Mouse (Mus musculus) frontal cortex, postnatal 36 days (tissue): ENCODE measurements around the gene Pfn1.

Source experiments
- DNase-seq, 2 experiments: peaks; one replicate each; pipeline ENCODE4 v3.0.0; 2022; ENCODE audit warnings: low spot score in 2 of 2

Pfn1 gene

DNA sequence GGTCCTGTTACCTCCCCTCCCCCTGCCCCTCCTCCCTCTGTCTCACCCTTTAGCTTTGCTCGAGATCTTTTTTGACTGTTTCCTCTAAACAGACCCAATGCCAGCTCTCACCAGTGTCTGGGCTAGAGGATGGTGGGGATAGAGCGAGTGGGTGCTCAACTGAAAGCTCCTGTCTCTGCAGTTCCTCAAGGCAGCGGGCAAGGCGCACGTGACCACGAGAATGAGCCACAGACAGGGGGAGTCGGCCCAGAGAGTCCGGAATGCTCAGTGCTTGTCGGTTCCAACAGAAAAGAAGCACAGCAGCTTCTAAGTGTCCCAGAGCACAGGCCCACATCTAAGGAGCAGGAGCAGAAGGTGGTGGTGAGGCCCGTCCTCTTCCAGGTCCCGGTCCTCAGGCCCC lies 20.1 kb upstream of the Pfn1 start:
- no peak for DNase-seq

DNA sequence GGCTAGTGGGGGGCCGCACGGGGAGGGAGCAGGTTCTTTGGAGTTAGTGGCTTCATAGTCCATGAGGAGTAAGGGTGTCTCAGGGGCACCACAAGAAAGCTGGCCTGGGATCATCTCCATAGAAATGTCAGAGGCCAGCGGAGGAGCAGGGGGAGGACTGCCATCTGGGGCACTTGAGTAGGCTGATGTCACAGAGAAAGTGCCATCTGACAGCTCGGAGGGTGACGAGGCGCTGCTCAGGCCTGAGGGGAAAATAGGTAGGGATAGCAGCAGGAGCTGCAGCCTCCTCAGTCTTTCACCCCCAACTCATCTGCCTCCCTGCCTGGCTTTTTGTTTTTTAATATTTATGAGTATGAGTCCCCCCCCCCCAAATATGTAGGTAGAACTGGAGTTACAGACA lies 19.6 kb upstream of the Pfn1 start:
- DNase-seq: no peak

GRCm38 (mm10) chr11:70671333-70672047 lies 17.0 kb upstream of the Pfn1 start:
- no peak for DNase-seq

GRCm38 (mm10) chr11:70670483-70670882 lies 16.0 kb upstream of the Pfn1 start:
- no peak for DNase-seq

- peak; percentile 59 to 62 for DNase-seq
Measured at GRCm38 (mm10) chr11:70669582-70670345, 15.3 kb upstream of the Pfn1 start.

DNA sequence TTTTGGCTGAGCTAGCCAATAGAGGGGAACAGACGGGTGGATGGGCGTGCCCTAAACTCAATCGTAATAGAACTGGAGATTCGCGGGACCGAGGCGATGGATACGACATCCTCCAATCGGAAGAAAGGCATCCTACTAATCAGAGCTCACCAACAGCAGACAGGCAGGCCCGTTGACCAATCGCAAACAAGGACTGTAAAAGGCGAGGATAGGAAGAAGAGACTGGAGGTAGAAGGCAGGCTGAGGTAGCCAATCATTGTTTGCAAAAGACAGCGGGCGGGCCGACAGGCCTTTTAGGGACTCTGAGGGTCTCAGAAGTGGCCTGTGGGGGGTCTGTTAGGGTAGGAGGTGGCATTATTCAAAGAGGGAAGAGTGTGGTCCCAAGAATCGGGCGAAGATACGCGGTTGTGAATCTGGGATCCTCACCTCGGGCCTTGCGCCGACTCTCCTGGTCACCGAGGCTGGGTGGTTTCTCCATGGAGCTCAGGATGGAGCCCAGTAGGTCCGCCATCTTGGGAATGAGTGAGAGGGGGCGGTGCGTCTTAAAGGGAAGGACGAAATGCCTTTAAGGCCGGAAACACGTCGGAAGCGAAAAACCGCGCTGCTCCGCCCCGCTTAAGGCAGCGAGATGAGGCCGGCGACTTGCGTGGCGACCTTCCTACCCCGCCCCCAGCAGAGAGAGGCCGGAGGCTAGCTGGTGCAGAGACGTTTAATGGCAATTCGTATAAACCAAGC lies 14.5 kb upstream of the Pfn1 start, which contains the start of gene Spag7:
Spag7 (minus strand) TSS at position 646 of the 735 bp plus-strand sequence.
- DNase-seq: peak; percentile 97 to 99

GRCm38 (mm10) chr11:70668335-70668770 lies 13.9 kb upstream of the Pfn1 start:
- no peak for DNase-seq

GRCm38 (mm10) chr11:70667271-70668150 lies 13.1 kb upstream of the Pfn1 start:
- no peak for DNase-seq

- no peak for DNase-seq
Measured at GRCm38 (mm10) chr11:70666687-70667086, 12.2 kb upstream of the Pfn1 start.

- no peak for DNase-seq
Measured at GRCm38 (mm10) chr11:70664741-70665140, 10.3 kb upstream of the Pfn1 start.

GRCm38 (mm10) chr11:70663957-70664356 lies 9.5 kb upstream of the Pfn1 start:
- no peak for DNase-seq

GRCm38 (mm10) chr11:70663101-70663500 lies 8.7 kb upstream of the Pfn1 start:
- DNase-seq: no peak

DNA sequence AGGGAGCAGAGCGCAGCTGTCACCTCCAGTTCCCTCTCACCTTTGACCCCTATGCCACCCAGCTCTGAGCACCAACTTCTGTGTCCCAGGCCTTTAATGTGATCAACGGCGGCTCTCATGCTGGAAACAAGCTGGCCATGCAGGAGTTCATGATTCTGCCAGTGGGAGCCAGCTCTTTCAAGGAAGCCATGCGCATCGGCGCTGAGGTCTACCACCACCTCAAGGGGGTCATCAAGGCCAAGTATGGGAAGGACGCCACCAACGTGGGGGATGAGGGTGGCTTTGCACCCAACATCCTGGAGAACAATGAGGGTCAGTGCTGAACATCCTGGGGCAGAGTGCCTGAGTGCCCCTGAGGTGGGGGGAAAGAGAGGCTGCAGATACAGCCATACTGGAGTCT lies 6.1 kb upstream of the Pfn1 start:
- no peak for DNase-seq

- DNase-seq: no peak
Measured at GRCm38 (mm10) chr11:70658942-70659341, 4.5 kb upstream of the Pfn1 start.

DNA sequence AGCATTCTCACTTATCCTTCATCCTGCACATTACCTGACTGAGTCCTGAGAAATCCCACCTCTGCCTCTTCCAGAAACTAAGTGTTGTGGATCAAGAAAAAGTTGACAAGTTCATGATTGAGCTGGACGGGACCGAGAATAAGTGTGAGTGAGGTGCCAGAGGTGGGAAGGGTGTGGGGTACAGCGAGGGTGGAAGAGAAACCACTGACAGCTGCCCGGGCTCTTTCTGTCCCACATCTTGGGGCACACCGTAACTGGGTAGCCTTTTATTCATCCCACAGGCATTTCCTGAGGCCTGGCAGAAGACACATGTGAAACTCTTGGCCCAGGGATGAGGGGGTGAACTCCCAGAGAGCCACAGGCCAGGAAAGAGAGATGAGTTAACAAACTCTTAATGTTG lies 4.1 kb upstream of the Pfn1 start:
- DNase-seq: no peak

- no peak for DNase-seq
Measured at GRCm38 (mm10) chr11:70657991-70658390, 3.5 kb upstream of the Pfn1 start.

GRCm38 (mm10) chr11:70657573-70657972 lies 3.1 kb upstream of the Pfn1 start:
- DNase-seq: no peak

DNA sequence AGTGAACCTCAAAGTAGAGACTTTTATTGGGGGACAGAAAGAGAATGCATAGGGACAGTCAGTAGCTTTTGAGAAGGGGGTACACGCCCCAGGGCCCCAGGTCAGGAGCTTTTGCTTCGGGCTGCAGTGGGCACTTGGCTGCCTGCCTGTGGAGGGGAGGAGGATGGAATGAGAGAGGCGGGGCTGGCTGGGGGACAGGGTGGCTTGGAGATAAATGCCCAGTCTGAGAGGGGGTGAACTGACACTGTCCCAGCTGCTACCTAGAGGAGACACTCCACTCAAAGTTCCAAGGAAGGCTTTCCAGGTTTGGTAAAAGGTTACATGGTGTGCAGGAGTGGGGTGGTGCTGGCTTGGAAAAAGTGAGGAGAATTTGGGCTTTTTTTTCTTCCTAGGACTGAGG lies 2.5 kb upstream of the Pfn1 start, which contains the start of gene Eno3:
Eno3 (plus strand) TSS at position 239 of the 400 bp plus-strand sequence.
- no peak for DNase-seq

- DNase-seq: no peak
Measured at GRCm38 (mm10) chr11:70656456-70656927, 2.0 kb upstream of the Pfn1 start.

DNA sequence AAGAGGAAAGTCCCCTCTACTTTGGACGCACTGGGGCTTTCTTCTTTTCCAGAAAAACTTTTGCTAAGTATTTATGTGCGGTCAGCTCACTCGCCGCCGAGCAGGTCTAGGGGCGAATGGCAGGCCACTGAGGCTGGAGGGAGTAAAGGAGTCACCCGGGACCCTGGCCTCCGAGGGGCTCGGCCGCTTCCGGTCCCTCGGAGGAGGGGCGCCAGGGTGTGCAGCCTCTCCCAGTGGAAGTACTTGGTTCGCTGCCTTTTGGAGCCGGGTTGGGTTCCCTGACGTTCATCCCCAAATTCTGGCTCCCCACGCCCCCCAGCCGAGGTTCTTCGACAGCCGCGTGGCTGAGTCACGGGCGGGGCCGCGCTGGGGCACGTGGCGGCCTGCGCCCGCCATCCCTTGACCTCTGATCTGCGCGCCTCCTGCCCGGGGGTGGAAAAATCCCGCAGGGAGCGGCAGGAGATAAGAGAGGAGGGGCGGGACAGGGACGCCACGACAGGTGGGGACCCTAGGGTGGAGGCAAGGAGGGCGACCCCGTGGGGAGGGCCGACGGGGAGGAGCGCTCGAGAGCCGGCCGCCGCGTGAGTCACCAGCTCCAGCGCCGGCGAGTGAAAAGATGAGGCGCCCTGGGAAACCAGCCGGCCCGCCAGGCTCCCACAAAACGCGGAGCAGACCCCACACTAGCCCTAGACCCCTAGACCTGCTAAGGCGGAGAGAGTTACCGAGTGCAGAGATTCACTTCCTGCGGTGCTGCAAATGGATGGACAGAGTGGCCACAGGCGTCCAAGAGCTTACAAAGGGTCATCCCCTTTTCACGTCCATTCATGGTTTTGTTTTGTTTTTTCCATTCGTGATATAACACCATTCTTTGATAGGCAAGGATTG lies 1.4 kb upstream of the Pfn1 start:
- no peak for DNase-seq
